Mouse (Mus musculus): ENCODE results near the gene Cntnap2. TPM values are rescaled to one million over a fixed set of nuclear protein-coding genes. Genes with fewer than 3 reads are reported as not detected.

Gene Cntnap2
- total and polyA plus RNA-seq, 2 experiments from 2014 or later: 39.8 to 76.6 TPM

- ATAC-seq (peak; percentile 74), DNase-seq (ENCODE audit: low spot score) (peak; percentile 67)
- Histone ChIP-seq H3K9me3 (ENCODE audit: low read length) (no peaks in the 10 kb centered on the region), H3K27me3 (ENCODE audit: insufficient read depth, low read length) (no peaks in the 10 kb centered on the region), H3K9ac (replicated peaks; ENCODE audit: low read length) (no peak overlapping the region), H3K4me2 (ENCODE audit: low read depth, low read length) (no peak overlapping the region), H3K4me3 (ENCODE audit: low read length) (no peak overlapping the region), H3K27ac (no peak overlapping the region), H3K4me1 (ENCODE audit: insufficient read depth, low read length) (no peaks in the 10 kb centered on the region), H3K36me3 (ENCODE audit: insufficient read depth, low read length) (no peaks in the 10 kb centered on the region)
- TF ChIP-seq CTCF (IDR thresholded peaks at IDR 0.05; ENCODE audit: low read depth): no peak
- WGBS: 55% methylated on average over 6 of the region's 6 CpGs
These were observed 525.4 kb downstream of the Cntnap2 start for GRCm38 (mm10) chr6:45584467-45585094.

- no peak overlapping the region for H3K4me2 ChIP-seq (ENCODE audit: low read depth, low read length)
- H3K4me1 ChIP-seq (ENCODE audit: insufficient read depth, low read length): no peaks in the 10 kb centered on the region
- H3K27me3 ChIP-seq (ENCODE audit: insufficient read depth, low read length): no peaks in the 10 kb centered on the region
- H3K9ac ChIP-seq (replicated peaks; ENCODE audit: low read length): no peak overlapping the region
- H3K27ac ChIP-seq: no peak overlapping the region
- ATAC-seq: no peak
- H3K4me3 ChIP-seq (ENCODE audit: low read length): no peak overlapping the region
- H3K36me3 ChIP-seq (ENCODE audit: insufficient read depth, low read length): no peaks in the 10 kb centered on the region
- no peak for TF ChIP-seq CTCF (IDR thresholded peaks at IDR 0.05; ENCODE audit: low read depth)
- no peaks in the 10 kb centered on the region for H3K9me3 ChIP-seq (ENCODE audit: low read length)
- DNase-seq (ENCODE audit: low spot score): no peak
These were observed 529.9 kb downstream of the Cntnap2 start for GRCm38 (mm10) chr6:45589084-45589483.

GRCm38 (mm10) chr6:45647017-45647416 lies 587.9 kb downstream of the Cntnap2 start:
- Histone ChIP-seq H3K27ac (no peak overlapping the region), H3K4me3 (ENCODE audit: low read length) (no peak overlapping the region), H3K9me3 (ENCODE audit: low read length) (no peaks in the 10 kb centered on the region), H3K4me1 (ENCODE audit: insufficient read depth, low read length) (no peaks in the 10 kb centered on the region), H3K36me3 (ENCODE audit: insufficient read depth, low read length) (no peaks in the 10 kb centered on the region), H3K4me2 (ENCODE audit: low read depth, low read length) (no peak overlapping the region), H3K27me3 (ENCODE audit: insufficient read depth, low read length) (no peaks in the 10 kb centered on the region), H3K9ac (replicated peaks; ENCODE audit: low read length) (no peak overlapping the region)
- ATAC-seq: no peak
- no peak for TF ChIP-seq CTCF (IDR thresholded peaks at IDR 0.05; ENCODE audit: low read depth)
- no peak for DNase-seq (ENCODE audit: low spot score)

GRCm38 (mm10) chr6:45648419-45648818 lies 589.3 kb downstream of the Cntnap2 start:
- no peak for TF ChIP-seq CTCF (IDR thresholded peaks at IDR 0.05; ENCODE audit: low read depth)
- H3K27me3 ChIP-seq (ENCODE audit: insufficient read depth, low read length): no peaks in the 10 kb centered on the region
- H3K4me1 ChIP-seq (ENCODE audit: insufficient read depth, low read length): no peaks in the 10 kb centered on the region
- no peak overlapping the region for H3K27ac ChIP-seq
- 90% methylated on average over 2 of the region's 2 CpGs for WGBS
- no peak overlapping the region for H3K9ac ChIP-seq (replicated peaks; ENCODE audit: low read length)
- DNase-seq (ENCODE audit: low spot score): no peak
- no peak overlapping the region for H3K4me3 ChIP-seq (ENCODE audit: low read length)
- H3K9me3 ChIP-seq (ENCODE audit: low read length): no peaks in the 10 kb centered on the region
- ATAC-seq: no peak
- no peak overlapping the region for H3K4me2 ChIP-seq (ENCODE audit: low read depth, low read length)
- no peaks in the 10 kb centered on the region for H3K36me3 ChIP-seq (ENCODE audit: insufficient read depth, low read length)

GRCm38 (mm10) chr6:45700287-45700686 lies 641.1 kb downstream of the Cntnap2 start:
- no peak for ATAC-seq
- H3K4me3 ChIP-seq (ENCODE audit: low read length): no peak overlapping the region
- no peak overlapping the region for H3K9ac ChIP-seq (replicated peaks; ENCODE audit: low read length)
- H3K27ac ChIP-seq: no peak overlapping the region
- H3K4me1 ChIP-seq (ENCODE audit: insufficient read depth, low read length): no peaks in the 10 kb centered on the region
- DNase-seq (ENCODE audit: low spot score): no peak
- TF ChIP-seq CTCF (IDR thresholded peaks at IDR 0.05; ENCODE audit: low read depth): no peak
- no peaks in the 10 kb centered on the region for H3K27me3 ChIP-seq (ENCODE audit: insufficient read depth, low read length)
- no peak overlapping the region for H3K4me2 ChIP-seq (ENCODE audit: low read depth, low read length)
- no peaks in the 10 kb centered on the region for H3K36me3 ChIP-seq (ENCODE audit: insufficient read depth, low read length)
- no peaks in the 10 kb centered on the region for H3K9me3 ChIP-seq (ENCODE audit: low read length)

GRCm38 (mm10) chr6:45791612-45792011 lies 732.5 kb downstream of the Cntnap2 start:
- ATAC-seq (no peak), DNase-seq (ENCODE audit: low spot score) (no peak)
- no peaks in the 10 kb centered on the region for H3K9me3 ChIP-seq (ENCODE audit: low read length)
- H3K36me3 ChIP-seq (ENCODE audit: insufficient read depth, low read length): no peaks in the 10 kb centered on the region
- H3K27me3 ChIP-seq (ENCODE audit: insufficient read depth, low read length): no peaks in the 10 kb centered on the region
- H3K4me3 ChIP-seq (ENCODE audit: low read length): no peak overlapping the region
- no peak overlapping the region for H3K4me2 ChIP-seq (ENCODE audit: low read depth, low read length)
- no peak for TF ChIP-seq CTCF (IDR thresholded peaks at IDR 0.05; ENCODE audit: low read depth)
- no peak overlapping the region for H3K27ac ChIP-seq
- H3K9ac ChIP-seq (replicated peaks; ENCODE audit: low read length): no peak overlapping the region
- no peaks in the 10 kb centered on the region for H3K4me1 ChIP-seq (ENCODE audit: insufficient read depth, low read length)

- no peak overlapping the region for H3K4me2 ChIP-seq (ENCODE audit: low read depth, low read length)
- no peaks in the 10 kb centered on the region for H3K9me3 ChIP-seq (ENCODE audit: low read length)
- no peak overlapping the region for H3K4me3 ChIP-seq (ENCODE audit: low read length)
- no peak for TF ChIP-seq CTCF (IDR thresholded peaks at IDR 0.05; ENCODE audit: low read depth)
- H3K36me3 ChIP-seq (ENCODE audit: insufficient read depth, low read length): no peaks in the 10 kb centered on the region
- WGBS: 83% methylated on average over 4 of the region's 4 CpGs
- no peak for ATAC-seq
- H3K4me1 ChIP-seq (ENCODE audit: insufficient read depth, low read length): no peaks in the 10 kb centered on the region
- DNase-seq (ENCODE audit: low spot score): no peak
- H3K9ac ChIP-seq (replicated peaks; ENCODE audit: low read length): no peak overlapping the region
- H3K27me3 ChIP-seq (ENCODE audit: insufficient read depth, low read length): no peaks in the 10 kb centered on the region
- H3K27ac ChIP-seq: no peak overlapping the region
These were observed 782.6 kb downstream of the Cntnap2 start for GRCm38 (mm10) chr6:45841626-45842341.
